Mouse (Mus musculus) limb, embryonic 15.5 days (tissue): ENCODE results near the gene Ush2a. TPM values are rescaled to one million over a fixed set of nuclear protein-coding genes. Genes with fewer than 3 reads are reported as not detected.

Experiments used
- ATAC-seq: fragments of 200-750 bp; cut with Nextera tagmentation; 2 replicates; pipeline ENCODE4 v1.8.0; 2017; ENCODE audit warnings: low read depth, moderate TSS enrichment; ENCODE audit not compliant: insufficient number of reproducible peaks, low FRiP score, low TSS enrichment
- H3K27ac ChIP-seq: fragments of 300-500 bp; sonication (generic); 2 replicates; pipeline ENCODE4 v1.5.1; 2015; ENCODE audit warnings: moderate library complexity, mild to moderate bottlenecking, inconsistent platforms
- H3K27me3 ChIP-seq: fragments of 300-500 bp; sonication (generic); 2 replicates; pipeline ENCODE4 v1.6.1; 2015; ENCODE audit warnings: inconsistent platforms
- H3K36me3 ChIP-seq: fragments of 300-500 bp; sonication (generic); 2 replicates; pipeline ENCODE4 v1.6.1; 2015; ENCODE audit warnings: inconsistent platforms
- H3K4me1 ChIP-seq: fragments of 300-500 bp; sonication (generic); 2 replicates; pipeline ENCODE4 v1.6.1; 2015; ENCODE audit warnings: inconsistent platforms
- H3K4me2 ChIP-seq: fragments of 300-500 bp; sonication (generic); 2 replicates; pipeline ENCODE4 v1.6.1; 2015; ENCODE audit warnings: mild to moderate bottlenecking, inconsistent platforms
- H3K4me3 ChIP-seq: fragments of 300-500 bp; sonication (generic); 2 replicates; pipeline ENCODE4 v1.5.1; 2015; ENCODE audit warnings: mild to moderate bottlenecking, inconsistent platforms
- H3K9ac ChIP-seq: fragments of 300-500 bp; sonication (generic); 2 replicates; pipeline ENCODE4 v1.6.1; 2015; ENCODE audit warnings: inconsistent platforms
- H3K9me3 ChIP-seq: fragments of 300-500 bp; sonication (generic); 2 replicates; pipeline ENCODE4 v1.6.1; 2016; ENCODE audit warnings: inconsistent platforms
- WGBS: fragments of 180-500 bp; shearing (Covaris S2); methylation state at CpG from one replicate; pipeline ENCODE4 v1.1.7; 2015; 5-methylcytosine and 5-hydroxymethylcytosine counted together
- polyA plus RNA-seq: library from polyadenylated mRNA; unstranded; fragments of >200 nt; fragmentation: Nextera tagmentation; extraction: Ambion mirVana; gene quantifications from 2 replicates; pipeline ENCODE4 v1.2.1, GENCODE M21; 2015

The Ush2a gene
- polyA plus RNA-seq, 1 experiment from 2014 or later = 0.08 TPM

GRCm38 (mm10) chr1:188760515-188760914 lies 498.7 kb downstream of the Ush2a start:
- no peaks in the 10 kb centered on the region for H3K36me3 ChIP-seq
- no peak overlapping the region for H3K4me2 ChIP-seq
- H3K4me3 ChIP-seq = no peak overlapping the region
- no peak overlapping the region for H3K27ac ChIP-seq
- no peak overlapping the region for H3K9ac ChIP-seq
- no peak for ATAC-seq
- 71% methylated on average over 3 of the region's 3 CpGs for WGBS
- no peaks in the 10 kb centered on the region for H3K27me3 ChIP-seq
- H3K9me3 ChIP-seq = no peaks in the 10 kb centered on the region
- H3K4me1 ChIP-seq = no peaks in the 10 kb centered on the region

GRCm38 (mm10) chr1:188762463-188762862 lies 500.6 kb downstream of the Ush2a start:
- Histone ChIP-seq H3K9ac (no peak overlapping the region), H3K4me2 (no peak overlapping the region), H3K4me1 (no peaks in the 10 kb centered on the region), H3K27ac (no peak overlapping the region), H3K27me3 (no peaks in the 10 kb centered on the region), H3K9me3 (no peaks in the 10 kb centered on the region), H3K36me3 (no peaks in the 10 kb centered on the region), H3K4me3 (no peak overlapping the region)
- WGBS = 86% methylated on average over 6 of the region's 6 CpGs
- no peak for ATAC-seq

GRCm38 (mm10) chr1:188763761-188764160 lies 501.9 kb downstream of the Ush2a start:
- Histone ChIP-seq H3K4me1 (no peaks in the 10 kb centered on the region), H3K27me3 (no peaks in the 10 kb centered on the region), H3K9ac (no peak overlapping the region), H3K4me2 (no peak overlapping the region), H3K4me3 (no peak overlapping the region), H3K27ac (no peak overlapping the region), H3K36me3 (no peaks in the 10 kb centered on the region), H3K9me3 (no peaks in the 10 kb centered on the region)
- no peak for ATAC-seq
- 82% methylated on average over 3 of the region's 3 CpGs for WGBS

DNA sequence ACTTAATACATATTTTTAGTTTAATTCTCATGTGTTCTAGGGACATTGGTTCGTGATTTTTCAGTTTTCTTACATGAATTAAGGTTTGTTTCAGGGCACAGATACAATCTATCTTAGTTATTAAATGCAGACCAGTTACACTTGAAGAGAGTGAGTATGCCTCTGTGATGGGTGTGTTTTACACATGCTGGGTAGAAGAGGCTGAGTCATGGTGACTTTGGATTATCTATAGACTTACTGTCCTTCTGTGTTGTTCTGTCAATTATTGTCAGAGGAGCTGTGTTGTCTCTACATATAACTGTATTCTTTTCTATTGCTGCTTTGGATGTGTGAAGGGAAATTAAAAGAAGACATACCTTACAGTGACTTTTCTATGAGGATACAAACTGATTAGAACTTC lies 509.0 kb downstream of the Ush2a start:
- 80% methylated on average over 1 of the region's 1 CpGs for WGBS
- no peak for ATAC-seq

GRCm38 (mm10) chr1:188772516-188773229 lies 510.9 kb downstream of the Ush2a start:
- no peak for ATAC-seq
- Histone ChIP-seq H3K27me3 (no peaks in the 10 kb centered on the region), H3K4me2 (no peak overlapping the region), H3K9ac (no peak overlapping the region), H3K4me3 (no peak overlapping the region), H3K9me3 (no peaks in the 10 kb centered on the region), H3K36me3 (no peaks in the 10 kb centered on the region), H3K4me1 (peaks cover 14% of the 10 kb centered on the region; the same call in 1 of the 2 replicates), H3K27ac (no peak overlapping the region)
- 88% methylated on average over 7 of the region's 7 CpGs for WGBS

More for the DNA sequence above, 509.0 kb downstream of the Ush2a start:
- Histone ChIP-seq H3K4me3 (no peak overlapping the region), H3K36me3 (no peaks in the 10 kb centered on the region), H3K9ac (no peak overlapping the region), H3K27me3 (no peaks in the 10 kb centered on the region), H3K4me1 (peaks cover 8% of the 10 kb centered on the region; the same call in 1 of the 2 replicates), H3K9me3 (no peaks in the 10 kb centered on the region), H3K27ac (no peak overlapping the region), H3K4me2 (no peak overlapping the region)

DNA sequence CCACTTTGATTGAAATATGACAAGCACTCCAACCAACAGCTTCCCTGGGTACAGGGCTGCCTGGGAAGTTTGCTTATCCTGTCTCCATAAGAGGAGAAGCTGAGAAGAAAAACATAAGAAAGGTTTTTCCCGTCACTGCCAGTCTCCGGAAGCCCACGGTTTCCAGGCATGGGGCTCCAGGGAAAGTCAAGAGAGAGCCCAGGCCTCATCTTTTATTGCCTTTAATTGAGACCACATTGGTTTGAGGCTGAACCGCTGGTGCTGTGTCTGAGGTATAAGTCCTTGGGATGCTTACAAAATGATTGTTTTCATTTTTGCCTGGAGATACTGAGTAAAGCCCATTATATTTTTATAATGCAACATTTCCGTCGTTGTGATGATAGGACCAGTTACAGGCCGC lies 511.8 kb downstream of the Ush2a start:
- ATAC-seq = no peak
- WGBS = 32% methylated on average over 7 of the region's 7 CpGs
- Histone ChIP-seq H3K27ac (no peak overlapping the region), H3K27me3 (no peaks in the 10 kb centered on the region), H3K9me3 (no peaks in the 10 kb centered on the region), H3K4me2 (no peak overlapping the region), H3K4me1 (peaks cover 16% of the 10 kb centered on the region; the same call in 1 of the 2 replicates), H3K9ac (no peak overlapping the region), H3K4me3 (no peak overlapping the region), H3K36me3 (no peaks in the 10 kb centered on the region)

DNA sequence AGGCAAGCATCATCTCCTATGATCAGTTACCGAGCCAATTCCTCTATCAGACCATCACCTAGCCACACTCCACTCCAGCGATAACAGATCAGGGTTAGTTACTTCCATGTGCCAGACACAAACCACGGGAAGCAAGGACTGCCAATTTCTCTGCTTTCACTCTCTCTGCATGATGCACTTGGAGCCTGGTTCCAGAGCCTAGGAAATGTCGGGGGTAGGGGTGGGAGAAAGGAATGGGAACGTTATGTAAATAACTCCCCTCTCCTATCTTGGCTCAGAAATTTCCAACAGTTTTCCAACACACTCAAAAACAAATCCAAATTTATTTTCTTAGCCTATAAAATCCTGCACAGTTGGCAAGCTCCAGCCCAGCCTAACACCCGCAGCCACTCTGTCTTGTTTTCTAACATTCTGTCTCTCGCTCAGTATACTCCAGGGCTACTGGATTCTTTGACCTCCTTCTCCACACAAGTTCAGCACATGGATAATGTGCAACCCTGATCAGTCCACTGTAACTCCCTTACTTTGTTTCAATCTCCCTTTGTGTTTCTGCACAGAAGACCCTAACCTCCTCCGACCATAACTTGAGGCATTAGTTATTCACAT lies 515.8 kb downstream of the Ush2a start:
- Histone ChIP-seq H3K36me3 (no peaks in the 10 kb centered on the region), H3K4me3 (no peak overlapping the region), H3K4me2 (no peak overlapping the region), H3K9ac (no peak overlapping the region), H3K4me1 (peaks cover 16% of the 10 kb centered on the region; the same call in 1 of the 2 replicates), H3K27me3 (no peaks in the 10 kb centered on the region), H3K27ac (no peak overlapping the region), H3K9me3 (no peaks in the 10 kb centered on the region)
- 47% methylated on average over 8 of the region's 8 CpGs for WGBS
- ATAC-seq = 0 out of 2 replicates have a peak, but pooled peaks have one; percentile 36

- Histone ChIP-seq H3K36me3 (no peaks in the 10 kb centered on the region), H3K9me3 (no peaks in the 10 kb centered on the region), H3K9ac (no peak overlapping the region), H3K4me2 (no peak overlapping the region), H3K27me3 (no peaks in the 10 kb centered on the region), H3K27ac (no peak overlapping the region), H3K4me3 (no peak overlapping the region), H3K4me1 (no peaks in the 10 kb centered on the region)
- no peak for ATAC-seq
- WGBS = 79% methylated on average over 10 of the region's 10 CpGs
Observed at GRCm38 (mm10) chr1:188785056-188785455, 523.2 kb downstream of the Ush2a start.

DNA sequence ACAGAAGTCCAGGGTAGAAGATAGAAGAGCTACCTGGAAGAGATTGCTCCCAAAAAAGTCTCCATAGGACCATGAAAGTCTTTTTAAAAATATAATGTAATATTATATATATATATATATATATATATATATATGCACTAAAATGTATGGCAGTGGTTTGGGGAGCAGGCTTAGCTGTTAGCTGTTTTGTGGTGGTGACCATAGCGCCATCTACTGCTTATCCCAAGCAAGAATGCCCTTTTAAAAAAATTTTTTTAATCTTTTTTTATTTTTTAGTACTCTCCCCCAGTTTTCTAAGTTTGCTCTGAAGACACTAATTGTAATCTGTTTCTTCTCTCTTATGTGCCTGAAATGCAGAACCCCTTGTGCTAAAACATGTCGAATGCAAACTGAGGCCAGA lies 543.2 kb downstream of the Ush2a start:
- ATAC-seq = no peak
- Histone ChIP-seq H3K4me2 (no peak overlapping the region), H3K36me3 (no peaks in the 10 kb centered on the region), H3K27ac (no peak overlapping the region), H3K27me3 (no peaks in the 10 kb centered on the region), H3K4me3 (no peak overlapping the region), H3K9me3 (no peaks in the 10 kb centered on the region), H3K4me1 (no peaks in the 10 kb centered on the region), H3K9ac (no peak overlapping the region)
- WGBS = 22% methylated on average over 2 of the region's 2 CpGs

GRCm38 (mm10) chr1:188805852-188806251 lies 544.0 kb downstream of the Ush2a start:
- ATAC-seq = no peak
- no peak overlapping the region for H3K27ac ChIP-seq
- no peak overlapping the region for H3K9ac ChIP-seq
- H3K4me3 ChIP-seq = no peak overlapping the region
- no peaks in the 10 kb centered on the region for H3K4me1 ChIP-seq
- H3K9me3 ChIP-seq = no peaks in the 10 kb centered on the region
- H3K36me3 ChIP-seq = no peaks in the 10 kb centered on the region
- 49% methylated on average over 4 of the region's 4 CpGs for WGBS
- no peaks in the 10 kb centered on the region for H3K27me3 ChIP-seq
- H3K4me2 ChIP-seq = no peak overlapping the region

DNA sequence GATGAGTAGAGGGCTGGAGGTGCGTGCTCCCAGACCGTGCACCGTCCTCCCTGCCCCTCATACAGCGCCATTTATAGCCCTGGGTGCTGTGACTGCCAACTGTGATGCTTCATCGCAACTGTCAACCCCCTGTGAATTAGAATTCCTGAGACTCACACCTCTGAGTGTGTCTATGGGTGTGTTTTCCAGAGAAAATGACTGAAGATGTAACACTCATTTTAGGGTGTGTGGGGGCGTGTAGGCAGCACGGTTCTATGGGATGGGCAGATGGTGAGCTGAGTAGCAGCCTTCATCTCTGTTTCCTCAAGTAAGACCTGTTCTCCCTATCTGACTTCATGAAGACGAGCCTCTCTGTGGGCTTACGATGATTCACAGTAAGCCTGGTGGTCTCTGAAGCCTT lies 548.8 kb downstream of the Ush2a start:
- Histone ChIP-seq H3K9ac (no peak overlapping the region), H3K27me3 (0 out of 2 replicates have a peak, but pooled peaks cover 3% of the 10 kb centered on the region), H3K4me3 (no peak overlapping the region), H3K4me1 (no peaks in the 10 kb centered on the region), H3K9me3 (no peaks in the 10 kb centered on the region), H3K27ac (no peak overlapping the region), H3K36me3 (no peaks in the 10 kb centered on the region), H3K4me2 (no peak overlapping the region)
- 80% methylated on average over 9 of the region's 9 CpGs for WGBS
- no peak for ATAC-seq

DNA sequence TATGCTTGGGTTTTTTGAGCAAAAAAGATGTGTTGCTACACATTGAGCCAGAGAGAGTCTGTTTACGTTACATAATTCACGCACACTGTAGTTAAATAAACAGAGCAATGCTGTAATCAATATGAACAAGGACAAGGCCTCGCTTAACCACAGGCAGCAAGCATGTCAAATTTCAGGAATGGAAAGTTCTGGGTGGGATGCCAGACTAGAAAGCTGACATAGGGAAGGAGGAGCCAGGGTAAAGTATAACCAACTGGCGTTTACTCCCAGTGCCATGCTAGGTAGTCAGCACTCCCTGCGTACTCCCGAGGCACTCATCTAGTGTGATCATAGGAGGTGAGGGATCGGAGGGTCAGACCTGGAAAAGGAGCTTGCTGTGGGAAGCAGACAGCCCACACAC lies 553.2 kb downstream of the Ush2a start:
- Histone ChIP-seq H3K27me3 (0 out of 2 replicates have a peak, but pooled peaks cover 3% of the 10 kb centered on the region), H3K4me2 (no peak overlapping the region), H3K9ac (no peak overlapping the region), H3K9me3 (no peaks in the 10 kb centered on the region), H3K36me3 (no peaks in the 10 kb centered on the region), H3K27ac (no peak overlapping the region), H3K4me1 (no peaks in the 10 kb centered on the region), H3K4me3 (no peak overlapping the region)
- no peak for ATAC-seq
- 82% methylated on average over 7 of the region's 7 CpGs for WGBS
